Mouse (Mus musculus) heart, embryonic 16.5 days (tissue): Measurements from ENCODE around the gene Guca2b. TPM values are rescaled to one million over a fixed set of nuclear protein-coding genes. Genes with fewer than 3 reads are reported as not detected.

ENCODE experiments used
- ATAC-seq: fragments of 200-750 bp; cut with Nextera tagmentation; replicated peaks from 2 replicates; pipeline ENCODE4 v1.8.0; 2017; ENCODE audit warnings: moderate number of reproducible peaks; ENCODE audit not compliant: insufficient read depth, low FRiP score; ENCODE audit errors: extremely low read depth
- H3K27ac ChIP-seq: fragments of 300-500 bp; sonication (generic); 2 replicates; pipeline ENCODE4 v1.5.1; 2014; ENCODE audit warnings: mild to moderate bottlenecking, low read length, control low read depth, moderate library complexity
- H3K27me3 ChIP-seq: fragments of 300-500 bp; sonication (generic); 2 replicates; pipeline ENCODE4 v1.6.1; 2014; ENCODE audit warnings: low read length, mixed read lengths; ENCODE audit not compliant: control insufficient read depth, insufficient read depth
- H3K36me3 ChIP-seq: fragments of 300-500 bp; sonication (generic); 2 replicates; pipeline ENCODE4 v1.6.1; 2014; ENCODE audit not compliant: control insufficient read depth, insufficient read depth
- H3K4me1 ChIP-seq: fragments of 300-500 bp; sonication (generic); 2 replicates; pipeline ENCODE4 v1.6.1; 2014; ENCODE audit warnings: low read length, mixed read lengths; ENCODE audit not compliant: control insufficient read depth, insufficient read depth
- H3K4me2 ChIP-seq: fragments of 300-500 bp; sonication (generic); 2 replicates; pipeline ENCODE4 v1.6.1; 2014; ENCODE audit warnings: low read depth, mild to moderate bottlenecking, control low read depth, low read length
- H3K4me3 ChIP-seq: fragments of 300-500 bp; sonication (generic); 2 replicates; pipeline ENCODE4 v1.5.1; 2014; ENCODE audit warnings: mild to moderate bottlenecking, control low read depth, low read length
- H3K9ac ChIP-seq: fragments of 300-500 bp; sonication (generic); 2 replicates; pipeline ENCODE4 v1.6.1; 2014; ENCODE audit warnings: low read length, control low read depth
- H3K9me3 ChIP-seq: fragments of 300-500 bp; sonication (generic); replicated peaks from 2 replicates; pipeline ENCODE4 v1.6.1; 2016; ENCODE audit warnings: low read length; ENCODE audit not compliant: control insufficient read depth
- WGBS: fragments of 180-500 bp; shearing (Covaris S2); extraction: QIAGEN DNeasy Blood & Tissue Kit; methylation state at CpG from one replicate; pipeline ENCODE4 v1.1.7; 2014; 5-methylcytosine and 5-hydroxymethylcytosine counted together
- polyA plus RNA-seq: library from polyadenylated mRNA; unstranded; fragments of >200 nt; fragmentation: Nextera tagmentation; extraction: Ambion mirVana; gene quantifications from 2 replicates; pipeline ENCODE4 v1.2.1, GENCODE M21; 2015

Guca2b gene
- polyA plus RNA-seq, 1 experiment from 2014 or later = 2.4 TPM

- Histone ChIP-seq H3K27ac (peak overlapping the region; percentile 91; the same call in 1 of the 2 replicates), H3K9me3 (no peaks in the 10 kb centered on the region), H3K4me2 (no peak overlapping the region), H3K36me3 (no peaks in the 10 kb centered on the region), H3K4me3 (no peak overlapping the region), H3K27me3 (no peaks in the 10 kb centered on the region), H3K9ac (no peak overlapping the region), H3K4me1 (peaks cover 28% of the 10 kb centered on the region)
- ATAC-seq = no peak
- 90% methylated on average over 14 of the region's 14 CpGs for WGBS
These were observed 4.8 kb upstream of the Guca2b start for GRCm38 (mm10) chr4:119663409-119664095.

- 68% methylated on average over 7 of the region's 7 CpGs for WGBS
- Histone ChIP-seq H3K9me3 (no peaks in the 10 kb centered on the region), H3K4me1 (peaks cover 28% of the 10 kb centered on the region), H3K9ac (peak overlapping the region; percentile 36), H3K27ac (peak overlapping the region; percentile 91), H3K4me3 (no peak overlapping the region), H3K27me3 (no peaks in the 10 kb centered on the region), H3K36me3 (no peaks in the 10 kb centered on the region), H3K4me2 (no peak overlapping the region)
- no peak for ATAC-seq
These were observed 4.2 kb upstream of the Guca2b start for GRCm38 (mm10) chr4:119662976-119663375.

- Histone ChIP-seq H3K9ac (peak overlapping the region; percentile 10; the same call in 1 of the 2 replicates), H3K9me3 (no peaks in the 10 kb centered on the region), H3K27ac (peak overlapping the region; percentile 91), H3K4me2 (no peak overlapping the region), H3K4me1 (peaks cover 28% of the 10 kb centered on the region), H3K4me3 (no peak overlapping the region), H3K27me3 (no peaks in the 10 kb centered on the region), H3K36me3 (no peaks in the 10 kb centered on the region)
- WGBS = 21% methylated on average over 4 of the region's 4 CpGs
- ATAC-seq = peak; percentile 92
These were observed 3.4 kb upstream of the Guca2b start for GRCm38 (mm10) chr4:119662151-119662550.

GRCm38 (mm10) chr4:119660007-119660406 lies 1.3 kb upstream of the Guca2b start:
- Histone ChIP-seq H3K27ac (no peak overlapping the region), H3K4me2 (no peak overlapping the region), H3K4me3 (no peak overlapping the region), H3K9me3 (no peaks in the 10 kb centered on the region), H3K27me3 (no peaks in the 10 kb centered on the region), H3K36me3 (no peaks in the 10 kb centered on the region), H3K9ac (no peak overlapping the region), H3K4me1 (peaks cover 20% of the 10 kb centered on the region)
- 73% methylated on average over 8 of the region's 8 CpGs for WGBS
- no peak for ATAC-seq

GRCm38 (mm10) chr4:119658246-119658645 lies 508 bp downstream of the Guca2b start:
- 43% methylated on average over 2 of the region's 2 CpGs for WGBS
- Histone ChIP-seq H3K9me3 (peaks cover 7% of the 10 kb centered on the region; the same call in 1 of the 2 replicates), H3K4me2 (no peak overlapping the region), H3K27ac (no peak overlapping the region), H3K9ac (no peak overlapping the region), H3K36me3 (no peaks in the 10 kb centered on the region), H3K27me3 (no peaks in the 10 kb centered on the region), H3K4me3 (no peak overlapping the region), H3K4me1 (peaks cover 17% of the 10 kb centered on the region)
- no peak for ATAC-seq

GRCm38 (mm10) chr4:119657011-119657410 lies 1.7 kb downstream of the Guca2b start:
- H3K4me3 ChIP-seq = no peak overlapping the region
- 92% methylated on average over 1 of the region's 1 CpGs for WGBS
- H3K36me3 ChIP-seq = no peaks in the 10 kb centered on the region
- H3K9me3 ChIP-seq = peaks cover 11% of the 10 kb centered on the region
- no peaks in the 10 kb centered on the region for H3K27me3 ChIP-seq
- H3K27ac ChIP-seq = no peak overlapping the region
- H3K4me2 ChIP-seq = no peak overlapping the region
- H3K4me1 ChIP-seq = peaks cover 8% of the 10 kb centered on the region
- no peak for ATAC-seq
- no peak overlapping the region for H3K9ac ChIP-seq

GRCm38 (mm10) chr4:119642666-119643065 lies 16.1 kb downstream of the Guca2b start:
- no peak overlapping the region for H3K27ac ChIP-seq
- H3K4me1 ChIP-seq = no peaks in the 10 kb centered on the region
- no peaks in the 10 kb centered on the region for H3K27me3 ChIP-seq
- H3K4me3 ChIP-seq = no peak overlapping the region
- ATAC-seq = no peak
- H3K4me2 ChIP-seq = no peak overlapping the region
- H3K36me3 ChIP-seq = no peaks in the 10 kb centered on the region
- peaks cover 4% of the 10 kb centered on the region; the same call in 1 of the 2 replicates for H3K9me3 ChIP-seq
- WGBS = 85% methylated on average over 4 of the region's 4 CpGs
- no peak overlapping the region for H3K9ac ChIP-seq

GRCm38 (mm10) chr4:119638656-119639055 lies 20.1 kb downstream of the Guca2b start:
- no peak for ATAC-seq
- WGBS = 67% methylated on average over 11 of the region's 11 CpGs
- H3K4me1 ChIP-seq = peaks cover 29% of the 10 kb centered on the region
- no peak overlapping the region for H3K4me3 ChIP-seq
- peaks cover 4% of the 10 kb centered on the region; the same call in 1 of the 2 replicates for H3K9me3 ChIP-seq
- H3K27me3 ChIP-seq = no peaks in the 10 kb centered on the region
- H3K27ac ChIP-seq = no peak overlapping the region
- no peak overlapping the region for H3K9ac ChIP-seq
- H3K36me3 ChIP-seq = no peaks in the 10 kb centered on the region
- no peak overlapping the region for H3K4me2 ChIP-seq

GRCm38 (mm10) chr4:119637946-119638345 lies 20.8 kb downstream of the Guca2b start:
- Histone ChIP-seq H3K27ac (no peak overlapping the region), H3K9me3 (peaks cover 4% of the 10 kb centered on the region; the same call in 1 of the 2 replicates), H3K4me2 (no peak overlapping the region), H3K27me3 (no peaks in the 10 kb centered on the region), H3K36me3 (no peaks in the 10 kb centered on the region), H3K4me1 (peaks cover 36% of the 10 kb centered on the region), H3K4me3 (no peak overlapping the region), H3K9ac (no peak overlapping the region)
- WGBS = 84% methylated on average over 6 of the region's 6 CpGs
- no peak for ATAC-seq
